Mouse (Mus musculus): ENCODE results near the gene Vmn1r125. TPM values are rescaled to one million over a fixed set of nuclear protein-coding genes. Genes with fewer than 3 reads are reported as not detected.
"Not testable (repeated sequence)": the region's sequence is repeated elsewhere in the genome, so short reads cannot be mapped to it uniquely, and the experiment has no call there.

Gene Vmn1r125
- polyA plus RNA-seq (2017; shearing (Covaris generic)) = not detected

- not testable (repeated sequence) for ATAC-seq
Observed at GRCm38 (mm10) chr7:21271879-21272278, at the start of gene Vmn1r125. Gene Vmn1r125 (plus strand): TSS chr7:21272179.

GRCm38 (mm10) chr7:21260517-21260916, 11.5 kb upstream of the Vmn1r125 start, which contains the start of gene Vmn1r124:
Gene Vmn1r124 (minus strand): TSS chr7:21260617.
- ATAC-seq = not testable (repeated sequence)

- ATAC-seq = not testable (repeated sequence)
Observed at GRCm38 (mm10) chr7:21301367-21301766, 29.4 kb downstream of the Vmn1r125 start, which contains the start of gene Vmn1r126. Gene Vmn1r126 (minus strand): TSS chr7:21301467.

- ATAC-seq = not testable (repeated sequence)
Observed at GRCm38 (mm10) chr7:21319761-21320160, 47.8 kb downstream of the Vmn1r125 start, which contains the start of gene Vmn1r127. Gene Vmn1r127 (minus strand): TSS chr7:21319861.

Other genes with a start within 250 kb of the Vmn1r125 start
- gene Vmn1r120, start 218.4 kb upstream of the Vmn1r125 start, polyA plus RNA-seq (2017; shearing (Covaris generic)) = not detected
- gene Vmn1r121, start 173.7 kb upstream of the Vmn1r125 start, polyA plus RNA-seq (2017; shearing (Covaris generic)) = not detected
- not detected for gene Vmn1r122, start 138.1 kb upstream of the Vmn1r125 start, polyA plus RNA-seq (2017; shearing (Covaris generic))
- not detected for gene Vmn1r123, start 110.0 kb upstream of the Vmn1r125 start, polyA plus RNA-seq (2017; shearing (Covaris generic))
- gene Gm5157, start 81.8 kb upstream of the Vmn1r125 start, polyA plus RNA-seq (2017; shearing (Covaris generic)) = under 1 TPM in 1 of 3 experiments, not detected in 2; 0.27 TPM
- not detected for gene Vmn1r124, start 11.6 kb upstream of the Vmn1r125 start, polyA plus RNA-seq (2017; shearing (Covaris generic))
- not detected for gene Vmn1r126, start 29.3 kb downstream of the Vmn1r125 start, polyA plus RNA-seq (2017; shearing (Covaris generic))
- not detected for gene Vmn1r127, start 47.7 kb downstream of the Vmn1r125 start, polyA plus RNA-seq (2017; shearing (Covaris generic))
- not detected for gene Vmn1r128, start 77.2 kb downstream of the Vmn1r125 start, polyA plus RNA-seq (2017; shearing (Covaris generic))
- gene Vmn1r129, start 89.1 kb downstream of the Vmn1r125 start, polyA plus RNA-seq (2017; shearing (Covaris generic)) = not detected
- gene Gm6882, start 160.6 kb downstream of the Vmn1r125 start, polyA plus RNA-seq (2017; shearing (Covaris generic)) = under 1 TPM in 1 of 3 experiments, not detected in 2; 0.16 TPM
- not detected for gene Vmn1r130, start 239.6 kb downstream of the Vmn1r125 start, polyA plus RNA-seq (2017; shearing (Covaris generic))